Mouse (Mus musculus) brain, embryonic 14.5 days (tissue): Measurements from ENCODE around the gene Ddx25.

ENCODE experiments used
- CTCF ChIP-seq: fragments of 200-500 bp; IDR thresholded peaks from 2 replicates; pipeline ENCODE4 v1.5.1; 2012; ENCODE audit warnings: inconsistent platforms, mild to moderate bottlenecking, moderate library complexity, borderline replicate concordance; ENCODE audit not compliant: insufficient read depth, insufficient read length; ENCODE audit errors: extremely low read depth
- POLR2A ChIP-seq: fragments of 200-500 bp; IDR thresholded peaks from 2 replicates; pipeline ENCODE4 v1.6.1; 2012; ENCODE audit warnings: mild to moderate bottlenecking, inconsistent platforms, borderline replicate concordance; ENCODE audit not compliant: poor library complexity, insufficient read depth, insufficient read length, severe bottlenecking; ENCODE audit errors: extremely low read depth

GRCm38 (mm10) chr9:35561583-35561982 is 3.3 kb upstream of the Ddx25 start:
- TF ChIP-seq CTCF (no peak), POLR2A (no peak)
